Mouse (Mus musculus): Measurements from ENCODE around the gene Ggct.
"Not testable (repeated sequence)": the region's sequence is repeated elsewhere in the genome, so short reads cannot be mapped to it uniquely, and the experiment has no call there.

Ggct gene

DNA sequence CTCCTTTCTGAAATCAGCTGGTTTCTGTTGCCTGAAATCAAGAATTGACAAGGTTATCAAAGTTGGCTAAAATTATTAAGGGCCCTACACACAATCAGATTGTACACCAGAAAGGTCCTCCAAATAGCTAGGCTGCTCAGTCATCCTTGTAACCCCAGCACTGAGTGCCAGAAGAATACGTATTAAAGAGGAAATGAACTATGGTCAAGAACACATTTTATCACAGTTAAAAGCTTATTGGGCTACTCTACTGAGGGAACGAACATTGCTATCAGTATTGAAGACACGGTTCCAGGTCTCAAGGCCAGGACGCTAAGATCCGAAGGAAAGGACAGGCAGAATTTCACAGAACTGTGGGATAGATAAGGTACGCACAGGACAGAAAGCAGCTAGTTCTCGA lies 609 bp downstream of the Ggct start:
- DNase-seq: no peak

DNA sequence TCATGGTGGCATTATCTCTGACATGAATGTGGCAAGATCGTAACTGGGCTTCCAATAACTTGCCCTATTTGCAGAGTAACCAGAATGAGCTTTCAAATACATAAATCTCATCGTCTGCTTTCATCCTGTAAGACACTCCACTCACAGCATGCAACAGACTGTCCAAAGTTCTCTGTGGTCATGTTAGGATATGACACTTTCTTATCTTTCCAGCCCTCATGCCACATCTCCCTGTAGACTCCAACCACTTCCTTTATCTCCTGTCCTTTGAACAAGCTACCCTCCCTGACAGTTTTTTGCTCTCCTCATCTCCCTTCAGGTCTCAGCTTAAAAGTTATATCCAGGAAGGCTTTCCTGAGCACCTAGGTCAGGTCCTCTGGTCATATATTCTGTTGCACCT lies 1.6 kb downstream of the Ggct start:
- DNase-seq: no peak

DNA sequence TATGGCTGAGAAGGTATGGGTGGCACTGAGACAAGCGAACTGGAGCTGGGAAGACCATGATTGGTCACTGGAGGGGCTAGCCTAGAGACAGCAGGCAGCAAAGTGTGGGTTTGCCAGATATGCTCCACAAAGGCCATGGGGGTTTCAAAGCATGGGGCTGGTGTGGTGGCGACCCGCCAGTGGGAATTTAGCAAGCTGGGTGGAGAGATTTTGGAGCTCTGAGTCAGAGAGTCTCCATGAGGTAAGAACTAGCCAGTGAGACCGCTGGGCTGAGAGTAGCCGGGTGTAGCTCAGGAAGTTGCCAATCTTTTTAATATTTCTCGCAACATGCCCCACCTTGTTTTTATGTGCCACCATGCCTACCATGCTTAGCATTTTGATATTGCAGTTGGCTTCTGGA lies 4.6 kb downstream of the Ggct start:
- no peak for DNase-seq

DNA sequence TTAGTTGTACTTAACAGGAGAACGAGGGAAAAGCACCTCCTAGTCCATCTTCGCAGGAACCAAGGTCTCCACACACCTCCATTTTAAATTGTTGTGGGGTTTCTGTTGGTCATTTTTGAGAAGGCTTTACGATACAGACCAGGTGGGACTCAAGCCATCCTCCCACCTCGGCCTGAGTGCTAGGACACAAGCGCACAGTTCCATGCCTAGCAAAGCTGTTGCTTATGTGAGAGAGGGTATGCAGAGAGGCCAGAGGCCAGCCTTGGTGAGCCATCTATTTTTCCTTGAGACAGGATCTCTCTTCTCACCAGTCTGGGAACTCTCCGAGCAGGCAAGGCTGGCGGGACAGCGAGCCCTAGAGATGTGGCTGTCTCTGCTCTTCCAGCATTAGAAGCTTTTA lies 8.7 kb downstream of the Ggct start:
- DNase-seq: no peak

DNA sequence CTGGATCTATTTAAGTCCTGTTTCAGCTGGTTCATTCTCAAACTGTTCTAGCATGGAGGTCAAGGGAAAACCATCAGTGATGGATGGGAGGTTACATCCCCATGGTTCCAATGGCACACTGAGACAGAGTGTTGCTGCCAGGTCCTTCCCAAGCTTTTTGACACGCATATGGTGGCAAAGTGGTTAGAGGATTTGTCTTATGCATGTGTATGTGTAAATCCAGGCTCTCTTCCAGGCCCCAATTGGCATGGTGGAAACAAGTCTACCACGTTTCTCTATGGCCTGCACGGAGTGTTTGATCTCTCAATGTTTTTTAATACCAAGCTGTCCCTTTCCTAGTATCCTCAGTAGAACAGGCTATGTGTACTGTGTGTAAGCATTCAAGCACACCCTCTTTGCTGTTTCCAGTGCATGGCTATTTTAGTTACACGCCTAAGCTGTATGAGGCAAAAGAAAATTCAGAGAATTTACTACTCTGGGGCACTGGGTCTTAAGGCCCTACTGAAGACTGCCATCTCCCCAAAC lies 9.2 kb downstream of the Ggct start:
- peak; percentile 11 for DNase-seq

DNA sequence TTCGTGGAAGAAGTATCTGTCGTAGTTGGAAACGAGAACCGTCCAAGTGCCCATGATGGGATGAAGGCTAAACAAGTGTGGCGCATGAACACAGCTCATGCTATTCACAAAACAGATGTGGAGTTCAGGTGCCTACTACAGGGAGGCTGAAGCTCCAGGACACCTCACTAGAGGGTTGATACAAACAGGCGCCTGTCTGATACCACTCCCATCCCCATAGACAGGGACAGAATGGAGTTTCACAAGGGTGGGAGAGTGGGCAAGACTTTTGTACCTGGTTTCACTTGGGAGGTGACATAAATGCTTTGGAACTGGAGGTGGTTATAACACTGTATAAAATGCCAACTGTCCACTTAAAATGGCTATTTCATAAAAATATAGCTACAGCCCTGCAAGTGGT lies 13.3 kb downstream of the Ggct start:
- DNase-seq: no peak

DNA sequence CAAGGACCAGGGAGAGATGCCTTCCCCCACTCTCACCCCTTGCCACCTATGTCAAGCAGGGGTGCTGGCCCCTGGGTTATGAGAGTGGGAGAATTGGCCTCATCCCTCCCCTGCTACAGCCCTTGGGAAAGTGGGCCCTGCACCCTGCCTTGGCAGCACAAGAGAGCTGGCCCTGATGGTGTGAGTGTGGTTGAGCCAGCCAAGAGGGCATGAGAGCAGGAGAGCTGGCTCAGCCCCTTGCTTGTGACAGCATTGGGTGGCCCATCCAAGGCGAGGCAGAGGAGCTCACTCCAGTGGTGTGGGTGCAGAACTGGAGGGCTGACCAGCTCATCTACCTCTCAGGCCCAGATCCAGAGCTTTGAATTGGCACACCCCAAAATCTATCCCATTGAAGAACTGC lies 17.1 kb downstream of the Ggct start:
- no peak for DNase-seq

DNA sequence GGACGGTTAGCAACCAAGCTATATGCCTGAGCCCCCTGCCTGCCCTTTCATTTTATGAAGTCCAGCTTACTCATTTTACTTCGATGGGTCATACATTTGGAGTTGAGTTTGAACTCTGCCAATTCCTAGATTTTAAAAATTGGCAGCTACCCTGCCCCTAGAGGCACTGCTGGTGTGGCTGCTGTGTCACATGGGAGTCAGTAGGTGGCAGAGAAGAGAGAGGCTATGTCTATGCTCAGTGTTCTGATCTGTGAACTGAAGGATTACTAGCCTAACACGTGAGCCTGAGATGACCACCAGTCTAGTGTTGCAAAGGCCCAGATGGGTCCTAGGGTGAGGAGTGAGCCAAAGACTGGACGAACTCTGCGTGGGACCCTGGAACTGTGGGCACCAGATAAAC lies 18.2 kb downstream of the Ggct start:
- no peak for DNase-seq

DNA sequence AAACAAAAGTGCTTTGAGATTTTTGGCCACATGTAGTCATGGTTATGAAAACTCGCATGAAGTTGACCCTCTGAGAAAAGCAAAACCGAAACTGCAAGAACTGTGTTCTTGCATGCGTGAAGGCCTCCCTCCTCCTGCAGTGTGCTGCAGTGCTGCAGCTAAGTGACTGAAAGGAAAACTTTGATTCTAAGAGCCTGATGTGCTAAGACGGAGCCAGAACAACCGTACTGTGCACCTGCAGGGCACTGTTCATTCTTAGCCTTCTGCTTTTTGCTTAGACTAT lies 19.9 kb downstream of the Ggct start:
- no peak for DNase-seq

DNA sequence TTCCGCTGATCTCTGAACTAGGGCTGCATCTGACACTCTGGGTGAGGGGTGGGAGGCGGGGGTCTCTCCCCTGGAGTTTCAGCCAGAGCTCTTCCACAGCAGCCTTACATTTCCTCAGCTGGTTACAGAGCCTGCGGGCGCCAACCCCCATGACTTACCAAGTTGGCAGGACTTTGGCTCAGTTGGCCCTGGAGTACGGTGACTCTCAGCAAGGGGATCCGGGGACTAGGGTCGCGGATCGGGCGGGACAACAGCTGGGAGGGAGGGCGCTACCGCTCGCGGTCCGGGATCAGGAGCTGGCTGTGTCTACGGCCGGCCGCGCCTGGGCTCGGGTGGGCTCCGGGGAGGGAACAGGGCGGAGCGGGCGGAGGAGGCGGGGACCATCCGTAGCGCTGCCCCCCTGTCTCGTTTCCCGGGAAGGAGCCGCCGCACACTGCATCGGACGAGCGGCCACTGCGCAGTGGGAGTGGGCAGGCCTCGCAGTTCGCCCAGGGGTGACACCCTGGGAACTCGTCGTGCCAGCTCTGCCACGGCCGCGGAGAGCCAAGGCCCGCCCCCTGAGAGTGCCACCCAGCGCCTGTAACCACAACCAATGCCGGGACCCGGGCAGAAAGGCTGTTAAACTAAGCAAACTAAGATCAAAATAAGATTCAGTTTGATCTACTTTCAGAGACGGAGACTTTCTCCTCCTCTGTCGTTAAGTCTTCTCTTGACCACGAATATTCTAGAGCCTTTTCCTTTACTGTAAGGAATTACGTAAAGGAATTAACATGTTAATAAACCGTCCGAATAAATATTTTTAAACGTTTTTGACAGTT lies 20.4 kb downstream of the Ggct start, which contains the start of gene Nod1:
Gene Nod1 (minus strand): TSS at position 502 of the 818 bp plus-strand sequence.
- peak; percentile 48 for DNase-seq

DNA sequence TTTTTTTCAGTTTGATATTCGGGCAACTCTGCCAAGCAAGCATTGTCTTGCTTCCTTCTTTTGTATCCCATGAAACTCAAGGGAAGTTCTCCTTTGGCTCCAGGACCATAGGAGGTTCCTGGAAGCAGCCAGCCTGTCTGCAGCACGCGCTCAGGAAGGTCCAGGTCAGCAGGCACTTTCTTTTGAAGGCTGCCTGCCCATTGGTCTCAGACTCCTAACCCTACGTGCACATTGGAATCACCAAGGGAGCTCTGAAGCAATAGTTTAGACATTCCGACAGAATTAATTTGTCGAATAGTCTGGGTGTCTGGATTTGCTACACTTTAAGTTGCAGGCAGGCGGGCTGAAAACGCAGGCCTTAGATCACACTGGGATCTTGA lies 21.0 kb downstream of the Ggct start:
- no peak for DNase-seq

DNA sequence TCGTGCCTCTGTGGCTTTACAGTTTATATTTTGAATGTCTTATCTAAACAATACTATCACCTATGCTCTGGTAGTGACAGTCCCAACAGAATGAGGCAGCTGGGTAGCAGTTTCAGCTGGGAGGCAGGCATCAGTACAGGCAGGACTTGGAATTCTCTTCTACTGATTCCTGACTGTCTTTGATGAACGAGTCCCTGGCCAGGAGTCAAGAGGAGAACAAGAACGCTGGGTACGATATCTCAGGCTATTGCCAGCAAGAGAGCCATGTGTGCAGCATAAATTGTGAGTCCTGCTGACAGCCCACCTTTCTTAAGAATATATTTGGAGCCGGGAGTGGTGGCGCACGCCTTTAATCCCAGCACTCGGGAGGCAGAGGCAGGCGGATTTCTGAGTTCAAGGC lies 22.2 kb downstream of the Ggct start:
- no peak for DNase-seq

DNA sequence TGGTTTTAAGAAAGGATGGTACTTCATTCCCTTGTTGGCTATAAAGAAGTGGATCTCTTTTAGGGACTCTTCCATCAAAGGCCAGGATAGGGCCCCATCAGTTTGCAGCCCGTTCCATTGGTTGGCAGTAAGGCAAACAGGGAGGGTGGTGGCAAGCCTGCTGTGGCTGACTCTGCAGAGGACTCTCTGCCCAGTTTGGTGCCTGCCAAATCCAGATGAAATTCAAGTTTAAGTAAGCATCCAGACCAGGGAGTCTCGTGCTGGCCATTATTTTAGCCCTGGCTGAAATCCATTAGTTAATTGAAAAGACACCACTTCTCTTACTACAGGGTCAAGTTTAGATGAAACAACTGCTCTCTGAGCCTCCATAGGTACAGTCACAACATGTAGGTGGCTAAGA lies 22.9 kb downstream of the Ggct start:
- no peak for DNase-seq

DNA sequence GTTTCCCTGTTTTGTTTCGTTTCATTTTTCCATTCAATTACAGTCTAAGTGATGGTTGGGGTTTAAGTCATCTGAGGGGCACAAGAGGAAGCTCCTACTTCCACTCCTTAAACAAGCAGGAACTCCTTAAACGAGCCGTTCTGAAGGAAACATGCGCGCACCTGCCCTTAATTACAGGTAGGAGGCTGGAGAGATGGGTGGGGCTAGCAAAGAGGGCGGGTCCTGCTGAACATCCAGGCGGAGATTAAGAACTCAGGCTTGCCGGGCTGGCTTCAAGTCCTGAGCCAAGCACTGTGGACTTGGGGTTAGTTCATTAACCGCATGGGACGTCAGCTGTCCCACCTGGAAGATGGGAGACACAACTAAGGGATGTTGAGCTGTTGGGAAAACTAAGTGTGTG lies 25.2 kb downstream of the Ggct start:
- no peak for DNase-seq

DNA sequence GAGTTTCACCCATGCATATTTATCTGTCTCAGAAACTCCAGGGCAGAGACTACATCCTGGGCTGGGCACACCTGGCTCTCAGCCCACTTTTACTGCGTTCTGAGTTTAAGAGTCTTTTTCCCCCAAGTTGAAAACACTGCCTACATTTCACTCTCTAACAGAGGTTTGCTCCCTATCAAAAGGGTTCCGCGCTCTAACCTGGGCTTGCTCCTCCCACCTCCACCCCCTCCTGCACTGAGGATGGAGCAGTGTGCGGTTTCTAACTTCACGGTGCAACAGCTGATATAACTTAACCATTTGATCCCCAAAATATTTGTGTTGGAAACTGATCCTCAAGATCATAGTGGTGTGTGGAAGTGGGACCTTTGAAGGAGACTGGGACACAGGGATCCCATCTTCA lies 27.5 kb downstream of the Ggct start:
- no peak for DNase-seq

DNA sequence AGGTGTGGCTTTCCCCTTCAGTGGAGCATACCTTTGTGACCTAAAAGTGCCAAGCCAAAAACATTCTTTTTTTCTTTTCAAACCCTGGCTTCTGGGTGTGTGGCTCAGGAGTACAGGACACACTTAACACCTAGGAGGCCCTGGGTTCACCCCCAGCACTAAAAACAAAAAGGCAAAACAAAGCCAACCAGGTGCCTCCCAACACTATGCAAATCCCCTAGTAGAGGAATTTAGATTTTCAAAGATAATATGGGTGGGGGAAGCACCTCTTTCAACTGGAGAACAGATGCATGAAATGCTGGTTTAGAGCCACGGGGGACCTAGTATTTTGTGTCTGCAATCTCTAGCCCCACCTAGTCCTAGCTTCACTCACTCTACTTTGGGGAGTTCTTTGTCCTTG lies 28.0 kb downstream of the Ggct start:
- no peak for DNase-seq

DNA sequence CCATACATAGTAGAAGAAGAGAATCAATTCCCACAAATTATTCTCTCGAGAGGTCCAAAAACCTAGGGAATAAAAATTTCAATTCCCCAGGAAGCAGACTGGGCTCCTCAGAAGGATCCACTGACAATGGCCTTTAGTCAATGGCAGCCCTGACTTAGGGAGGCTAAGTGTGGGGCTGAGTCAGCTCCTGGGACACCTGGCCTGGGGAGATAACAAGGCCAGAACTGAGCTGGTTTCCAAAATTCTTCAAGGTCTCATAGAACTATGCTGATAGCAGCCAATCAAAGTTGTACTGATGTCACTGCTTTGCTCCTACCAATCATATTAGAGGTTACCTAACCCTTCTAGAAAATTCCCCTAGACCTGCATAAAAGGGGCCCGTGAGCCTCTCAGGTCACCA lies 29.2 kb downstream of the Ggct start:
- no peak for DNase-seq

DNA sequence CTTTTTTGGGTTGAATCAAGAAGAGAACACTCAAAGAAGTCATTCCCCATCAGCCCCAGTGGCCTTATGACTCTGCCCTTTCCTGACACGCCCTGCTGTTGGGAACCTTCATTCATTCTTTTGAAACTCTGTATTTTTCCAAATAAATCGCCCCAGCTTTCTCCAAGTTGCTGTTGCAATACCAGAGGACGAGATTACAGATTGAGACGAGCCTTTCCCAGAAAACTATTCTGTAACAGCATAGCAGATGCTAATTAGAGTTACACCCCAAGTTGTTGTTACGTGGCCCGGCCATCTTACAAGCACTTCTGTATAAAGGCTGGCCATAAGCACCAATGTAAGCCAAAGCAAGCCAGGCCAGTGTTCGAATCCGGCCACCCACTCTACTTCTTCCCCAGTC lies 35.1 kb downstream of the Ggct start:
- no peak for DNase-seq

DNA sequence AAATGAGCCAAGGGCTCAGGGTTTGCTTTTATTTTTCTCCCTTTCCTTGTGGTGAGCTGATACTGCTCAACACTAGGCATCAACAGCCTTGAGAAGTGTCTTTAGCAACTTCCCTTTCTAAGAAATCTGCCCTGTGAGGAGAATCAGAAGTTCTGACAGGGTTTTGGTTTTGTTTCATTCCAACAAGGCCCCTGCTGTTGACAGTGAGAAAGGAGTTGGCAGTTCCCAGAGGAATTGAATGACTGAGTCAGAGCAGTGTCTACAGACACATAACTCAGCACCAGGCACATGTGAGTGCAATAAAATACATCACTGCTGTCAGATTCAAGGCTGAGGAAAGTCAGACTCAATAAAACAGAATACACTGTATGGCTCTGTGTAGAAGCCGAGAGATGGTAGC lies 36.3 kb downstream of the Ggct start:
- DNase-seq: no peak

DNA sequence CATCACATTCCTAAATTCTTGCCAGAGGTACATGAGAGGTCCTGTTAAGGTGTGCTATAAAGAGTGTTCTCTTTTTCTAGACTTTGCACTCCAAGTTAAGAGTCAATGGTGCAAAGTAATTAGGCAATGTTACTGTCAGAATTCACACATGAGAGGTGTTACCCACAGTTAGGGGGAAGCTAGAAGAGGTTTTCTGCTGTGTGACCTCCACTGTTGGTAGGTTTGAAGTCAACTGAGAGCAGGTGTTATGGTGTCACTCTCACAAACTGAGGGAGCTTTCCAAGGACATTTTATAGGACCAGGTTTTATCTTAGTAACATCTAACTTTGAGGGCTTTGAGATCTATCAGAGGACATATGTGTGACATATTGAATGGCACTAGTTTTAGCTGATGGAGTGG lies 36.8 kb downstream of the Ggct start:
- no peak for DNase-seq

DNA sequence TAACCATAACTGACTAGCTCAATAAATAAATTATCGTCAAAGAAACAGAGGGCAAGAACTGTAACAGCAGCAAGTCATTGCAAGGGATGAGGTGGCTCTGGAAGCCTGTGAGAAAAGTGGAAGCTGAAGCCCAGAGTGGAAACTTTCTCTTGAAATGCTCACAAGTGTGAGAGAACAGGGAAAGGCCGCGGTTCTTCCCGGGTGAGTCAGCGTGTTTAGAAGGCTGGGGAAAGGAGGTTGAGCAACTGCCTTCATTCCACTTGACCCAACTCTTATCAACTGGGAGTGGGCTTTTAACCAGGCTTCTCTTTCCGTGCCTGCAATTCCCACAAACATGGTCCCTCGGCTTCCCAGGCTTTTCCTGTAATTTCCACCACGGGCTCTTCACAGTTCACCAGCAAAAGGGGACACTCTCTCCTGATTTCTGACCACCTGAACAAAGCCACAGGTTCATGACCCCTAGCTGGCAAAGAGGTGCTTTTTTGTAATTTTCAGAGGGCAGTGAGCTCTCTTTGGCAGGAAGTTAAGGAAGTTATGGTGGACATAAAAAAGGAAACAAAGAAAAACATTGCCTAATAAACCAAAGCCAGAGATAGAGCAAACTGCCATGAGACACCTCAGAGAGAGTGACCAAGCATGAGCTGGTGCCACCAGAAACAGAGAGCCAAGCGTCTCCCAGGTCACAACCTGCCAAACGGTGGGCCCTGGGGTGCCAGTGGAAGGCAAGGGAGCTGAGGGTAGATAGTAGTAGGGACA lies 37.9 kb downstream of the Ggct start:
- no peak for DNase-seq

DNA sequence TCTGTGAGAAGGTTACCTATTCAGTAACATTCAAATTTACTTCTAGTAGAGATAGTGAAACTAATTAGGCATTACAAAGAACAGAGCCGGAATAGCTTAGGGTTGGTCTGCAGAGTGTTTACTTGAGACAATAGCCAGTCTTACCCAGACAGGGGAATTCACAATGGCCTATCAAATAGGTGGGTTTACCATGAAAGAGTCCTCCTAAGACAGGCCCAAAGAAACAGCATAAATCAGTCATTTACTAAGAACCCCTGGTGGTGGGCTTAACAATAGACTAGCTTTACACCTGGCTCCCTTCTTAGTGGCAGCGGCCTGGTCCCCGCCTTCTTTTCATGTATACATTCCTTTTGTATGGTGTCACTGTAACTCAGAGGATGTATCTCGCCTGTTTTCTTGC lies 39.4 kb downstream of the Ggct start:
- not testable (repeated sequence) for DNase-seq

DNA sequence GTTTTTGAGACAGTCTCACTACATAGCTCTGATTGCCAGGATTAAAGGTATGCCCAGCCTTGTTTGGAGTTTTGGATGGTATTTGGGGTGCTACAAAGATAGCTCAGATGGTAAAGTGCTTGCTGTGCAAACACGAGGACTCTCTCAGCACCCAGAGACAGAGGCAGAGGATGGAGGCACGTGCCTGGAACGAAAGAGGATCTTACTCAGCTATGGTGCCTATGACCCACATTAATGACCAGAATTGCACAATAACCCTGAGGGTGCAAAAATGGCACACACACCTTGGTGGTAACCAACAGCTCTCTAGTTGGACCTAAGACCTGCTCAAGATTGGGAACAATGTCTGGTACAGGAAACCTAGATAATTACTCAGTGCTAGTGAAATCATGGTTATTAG lies 40.2 kb downstream of the Ggct start:
- no peak for DNase-seq

DNA sequence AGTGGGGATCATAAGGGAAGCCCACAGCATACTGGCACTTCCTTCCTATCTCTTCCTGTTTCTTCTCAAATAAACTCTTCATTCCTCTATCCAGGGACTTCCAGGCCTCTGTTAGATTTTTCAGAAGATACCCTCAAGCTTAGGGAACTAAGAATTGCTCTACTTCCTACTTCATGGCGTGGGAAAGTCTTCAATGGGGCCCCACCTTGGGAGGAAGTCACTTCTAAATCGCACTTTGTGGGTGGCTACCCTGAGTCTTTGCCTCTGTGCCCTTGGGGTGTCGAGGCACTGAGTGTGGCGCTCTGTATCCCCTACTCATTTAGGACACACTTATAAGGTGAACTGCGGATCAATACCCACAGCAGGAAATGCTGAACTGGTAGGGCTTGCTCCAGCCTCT lies 44.1 kb downstream of the Ggct start:
- no peak for DNase-seq

All from right cerebral cortex, postnatal 4 days (tissue).